Mouse (Mus musculus): ENCODE results near the gene Spag6l. TPM values are rescaled to one million over a fixed set of nuclear protein-coding genes. Genes with fewer than 3 reads are reported as not detected.
"Not testable (repeated sequence)": the region's sequence is repeated elsewhere in the genome, so short reads cannot be mapped to it uniquely, and the experiment has no call there.

The Spag6l gene
- polyA plus RNA-seq, 1 experiment = 0.44 TPM

- Histone ChIP-seq H3K4me3 (ENCODE audit: control insufficient read depth, insufficient read depth, low read length) (no peak overlapping the region), H3K4me1 (replicated peaks; ENCODE audit: control insufficient read depth, insufficient read depth, low read length) (peaks cover 26% of the 10 kb centered on the region), H3K36me3 (ENCODE audit: control insufficient read depth, insufficient read depth, low read length) (no peaks in the 10 kb centered on the region), H3K27ac (ENCODE audit: control insufficient read depth, insufficient read depth, low read length) (peak overlapping the region; percentile 92; the same call in 1 of the 2 replicates), H3K27me3 (ENCODE audit: control insufficient read depth, insufficient read depth, low read length) (no peaks in the 10 kb centered on the region)
- no peak for DNase-seq
- TF ChIP-seq POLR2A (IDR thresholded peaks at IDR 0.05; ENCODE audit: control insufficient read depth, extremely low read depth, insufficient read depth, low read length, poor library complexity) (no peak), CTCF (IDR thresholded peaks at IDR 0.05; ENCODE audit: borderline replicate concordance, control insufficient read depth, extremely low read depth, insufficient read depth, low read length, poor library complexity) (no peak)
Measured at GRCm38 (mm10) chr16:16865217-16865616, 36.0 kb upstream of the Spag6l start.

GRCm38 (mm10) chr16:16863978-16864377 lies 34.7 kb upstream of the Spag6l start, which contains the start of gene Igll1:
Gene Igll1, minus strand, starts transcription at chr16:16863985.
- Histone ChIP-seq H3K36me3 (ENCODE audit: control insufficient read depth, insufficient read depth, low read length) (no peaks in the 10 kb centered on the region), H3K4me3 (ENCODE audit: control insufficient read depth, insufficient read depth, low read length) (no peak within 1 kb of the TSS), H3K4me1 (replicated peaks; ENCODE audit: control insufficient read depth, insufficient read depth, low read length) (peaks cover 26% of the 10 kb centered on the region), H3K27ac (ENCODE audit: control insufficient read depth, insufficient read depth, low read length) (no peak within 1 kb of the TSS), H3K27me3 (ENCODE audit: control insufficient read depth, insufficient read depth, low read length) (no peaks in the 10 kb centered on the region)
- WGBS = 54% methylated on average over 2 of the region's 2 CpGs
- no peak for TF ChIP-seq CTCF (IDR thresholded peaks at IDR 0.05; ENCODE audit: borderline replicate concordance, control insufficient read depth, extremely low read depth, insufficient read depth, low read length, poor library complexity)
- no peak for TF ChIP-seq POLR2A (IDR thresholded peaks at IDR 0.05; ENCODE audit: control insufficient read depth, extremely low read depth, insufficient read depth, low read length, poor library complexity)
- no peak for DNase-seq

- no peak overlapping the region for H3K4me3 ChIP-seq (ENCODE audit: control insufficient read depth, insufficient read depth, low read length)
- no peak for DNase-seq
- TF ChIP-seq POLR2A (IDR thresholded peaks at IDR 0.05; ENCODE audit: control insufficient read depth, extremely low read depth, insufficient read depth, low read length, poor library complexity) = no peak
- no peak for TF ChIP-seq CTCF (IDR thresholded peaks at IDR 0.05; ENCODE audit: borderline replicate concordance, control insufficient read depth, extremely low read depth, insufficient read depth, low read length, poor library complexity)
- peaks cover 29% of the 10 kb centered on the region for H3K4me1 ChIP-seq (replicated peaks; ENCODE audit: control insufficient read depth, insufficient read depth, low read length)
- H3K36me3 ChIP-seq (ENCODE audit: control insufficient read depth, insufficient read depth, low read length) = no peaks in the 10 kb centered on the region
- no peaks in the 10 kb centered on the region for H3K27me3 ChIP-seq (ENCODE audit: control insufficient read depth, insufficient read depth, low read length)
- H3K27ac ChIP-seq (ENCODE audit: control insufficient read depth, insufficient read depth, low read length) = no peak overlapping the region
- WGBS = 97% methylated on average over 3 of the region's 3 CpGs
Measured at GRCm38 (mm10) chr16:16862288-16862687, 33.0 kb upstream of the Spag6l start.

- WGBS = 86% methylated on average over 13 of the region's 13 CpGs
- H3K27ac ChIP-seq (ENCODE audit: control insufficient read depth, insufficient read depth, low read length) = peak overlapping the region; percentile 16; the same call in 1 of the 2 replicates
- H3K27me3 ChIP-seq (ENCODE audit: control insufficient read depth, insufficient read depth, low read length) = no peaks in the 10 kb centered on the region
- DNase-seq = no peak
- TF ChIP-seq CTCF (IDR thresholded peaks at IDR 0.05; ENCODE audit: borderline replicate concordance, control insufficient read depth, extremely low read depth, insufficient read depth, low read length, poor library complexity) (no peak), POLR2A (IDR thresholded peaks at IDR 0.05; ENCODE audit: control insufficient read depth, extremely low read depth, insufficient read depth, low read length, poor library complexity) (no peak)
- no peak overlapping the region for H3K4me3 ChIP-seq (ENCODE audit: control insufficient read depth, insufficient read depth, low read length)
- H3K4me1 ChIP-seq (replicated peaks; ENCODE audit: control insufficient read depth, insufficient read depth, low read length) = peaks cover 17% of the 10 kb centered on the region
- no peaks in the 10 kb centered on the region for H3K36me3 ChIP-seq (ENCODE audit: control insufficient read depth, insufficient read depth, low read length)
Measured at GRCm38 (mm10) chr16:16856731-16857476, 27.6 kb upstream of the Spag6l start.

GRCm38 (mm10) chr16:16856054-16856453 lies 26.8 kb upstream of the Spag6l start:
- H3K4me3 ChIP-seq (ENCODE audit: control insufficient read depth, insufficient read depth, low read length); H3K27me3 ChIP-seq (ENCODE audit: control insufficient read depth, insufficient read depth, low read length); DNase-seq; H3K36me3 ChIP-seq (ENCODE audit: control insufficient read depth, insufficient read depth, low read length): not testable (repeated sequence)
- H3K4me1 ChIP-seq (replicated peaks; ENCODE audit: control insufficient read depth, insufficient read depth, low read length) = peaks cover 17% of the 10 kb centered on the region
- 0 out of 2 replicates have a peak overlapping the region, but pooled peaks have one; percentile 13 for H3K27ac ChIP-seq (ENCODE audit: control insufficient read depth, insufficient read depth, low read length)
- WGBS = 79% methylated on average over 9 of the region's 9 CpGs

GRCm38 (mm10) chr16:16855541-16855940 lies 26.3 kb upstream of the Spag6l start:
- Histone ChIP-seq H3K4me1 (replicated peaks; ENCODE audit: control insufficient read depth, insufficient read depth, low read length) (peaks cover 17% of the 10 kb centered on the region), H3K27me3 (ENCODE audit: control insufficient read depth, insufficient read depth, low read length) (no peaks in the 10 kb centered on the region), H3K27ac (ENCODE audit: control insufficient read depth, insufficient read depth, low read length) (no peak overlapping the region), H3K4me3 (ENCODE audit: control insufficient read depth, insufficient read depth, low read length) (no peak overlapping the region), H3K36me3 (ENCODE audit: control insufficient read depth, insufficient read depth, low read length) (no peaks in the 10 kb centered on the region)
- 91% methylated on average over 1 of the region's 1 CpGs for WGBS
- DNase-seq = no peak
- TF ChIP-seq CTCF (IDR thresholded peaks at IDR 0.05; ENCODE audit: borderline replicate concordance, control insufficient read depth, extremely low read depth, insufficient read depth, low read length, poor library complexity) = no peak
- no peak for TF ChIP-seq POLR2A (IDR thresholded peaks at IDR 0.05; ENCODE audit: control insufficient read depth, extremely low read depth, insufficient read depth, low read length, poor library complexity)

GRCm38 (mm10) chr16:16854836-16855235 lies 25.6 kb upstream of the Spag6l start:
- Histone ChIP-seq H3K4me3 (ENCODE audit: control insufficient read depth, insufficient read depth, low read length) (no peak overlapping the region), H3K27me3 (ENCODE audit: control insufficient read depth, insufficient read depth, low read length) (no peaks in the 10 kb centered on the region), H3K27ac (ENCODE audit: control insufficient read depth, insufficient read depth, low read length) (no peak overlapping the region), H3K4me1 (replicated peaks; ENCODE audit: control insufficient read depth, insufficient read depth, low read length) (peaks cover 17% of the 10 kb centered on the region), H3K36me3 (ENCODE audit: control insufficient read depth, insufficient read depth, low read length) (no peaks in the 10 kb centered on the region)
- WGBS = 7% methylated on average over 6 of the region's 6 CpGs
- TF ChIP-seq POLR2A (IDR thresholded peaks at IDR 0.05; ENCODE audit: control insufficient read depth, extremely low read depth, insufficient read depth, low read length, poor library complexity) (no peak), CTCF (IDR thresholded peaks at IDR 0.05; ENCODE audit: borderline replicate concordance, control insufficient read depth, extremely low read depth, insufficient read depth, low read length, poor library complexity) (no peak)
- DNase-seq = peak; percentile 76

Measured in thymus, adult 2 months (tissue).